Mouse (Mus musculus): ENCODE results near the gene Wdr63. TPM values are rescaled to one million over a fixed set of nuclear protein-coding genes. Genes with fewer than 3 reads are reported as not detected.
A peak's percentile ranks its signal among the peaks of the same experiment; 100 is the strongest.

The Wdr63 gene
- polyA plus RNA-seq, 1 experiment from 2014 or later: 0.30 TPM

GRCm38 (mm10) chr3:146095066-146095465, 12.9 kb downstream of the Wdr63 start:
- no peaks in the 10 kb centered on the region; the same call in 1 of the 2 replicates for H3K4me1 ChIP-seq
- no peak overlapping the region for H3K4me2 ChIP-seq
- H3K27me3 ChIP-seq (replicated peaks): no peaks in the 10 kb centered on the region
- no peak overlapping the region for H3K27ac ChIP-seq
- WGBS (ENCODE audit: insufficient replicate concordance): 77% methylated on average over 10 of the region's 10 CpGs
- H3K36me3 ChIP-seq: no peaks in the 10 kb centered on the region
- ATAC-seq: no peak
- no peak overlapping the region for H3K4me3 ChIP-seq
- no peak overlapping the region for H3K9ac ChIP-seq
- H3K9me3 ChIP-seq (replicated peaks): no peaks in the 10 kb centered on the region; the same call in 1 of the 2 replicates

GRCm38 (mm10) chr3:146090988-146091657, 16.8 kb downstream of the Wdr63 start:
- ATAC-seq: peak; percentile 60

GRCm38 (mm10) chr3:146080241-146080640, 27.7 kb downstream of the Wdr63 start:
- ATAC-seq: no peak
- 0 out of 2 replicates have a peak, but pooled peaks cover 4% of the 10 kb centered on the region for H3K9me3 ChIP-seq (replicated peaks)
- no peaks in the 10 kb centered on the region for H3K36me3 ChIP-seq
- H3K27ac ChIP-seq: no peak overlapping the region
- no peak overlapping the region for H3K4me2 ChIP-seq
- no peaks in the 10 kb centered on the region for H3K4me1 ChIP-seq
- no peak overlapping the region for H3K4me3 ChIP-seq
- H3K27me3 ChIP-seq (replicated peaks): no peaks in the 10 kb centered on the region
- no peak overlapping the region for H3K9ac ChIP-seq
- WGBS (ENCODE audit: insufficient replicate concordance): 77% methylated on average over 12 of the region's 12 CpGs

More at GRCm38 (mm10) chr3:146090988-146091657, 16.8 kb downstream of the Wdr63 start:
- Histone ChIP-seq H3K9me3 (replicated peaks) (no peaks in the 10 kb centered on the region; the same call in 1 of the 2 replicates), H3K9ac (no peak overlapping the region), H3K4me2 (no peak overlapping the region), H3K27me3 (replicated peaks) (no peaks in the 10 kb centered on the region), H3K4me3 (no peak overlapping the region), H3K36me3 (no peaks in the 10 kb centered on the region), H3K4me1 (no peaks in the 10 kb centered on the region; the same call in 1 of the 2 replicates), H3K27ac (no peak overlapping the region)
- WGBS (ENCODE audit: insufficient replicate concordance): 78% methylated on average over 13 of the region's 13 CpGs

GRCm38 (mm10) chr3:146072780-146073179, 35.1 kb downstream of the Wdr63 start:
- WGBS (ENCODE audit: insufficient replicate concordance): 58% methylated on average over 7 of the region's 7 CpGs
- no peaks in the 10 kb centered on the region for H3K27me3 ChIP-seq (replicated peaks)
- no peaks in the 10 kb centered on the region for H3K9me3 ChIP-seq (replicated peaks)
- H3K4me1 ChIP-seq: no peaks in the 10 kb centered on the region
- no peak overlapping the region for H3K27ac ChIP-seq
- H3K4me2 ChIP-seq: no peak overlapping the region
- no peak overlapping the region for H3K4me3 ChIP-seq
- no peak for ATAC-seq
- H3K9ac ChIP-seq: no peak overlapping the region
- H3K36me3 ChIP-seq: no peaks in the 10 kb centered on the region

- H3K9ac ChIP-seq: no peak overlapping the region
- H3K9me3 ChIP-seq (replicated peaks): no peaks in the 10 kb centered on the region
- H3K4me2 ChIP-seq: no peak overlapping the region
- H3K27me3 ChIP-seq (replicated peaks): no peaks in the 10 kb centered on the region
- ATAC-seq: no peak
- no peak overlapping the region for H3K27ac ChIP-seq
- 75% methylated on average over 4 of the region's 4 CpGs for WGBS (ENCODE audit: insufficient replicate concordance)
- no peak overlapping the region for H3K4me3 ChIP-seq
- H3K4me1 ChIP-seq: no peaks in the 10 kb centered on the region
- H3K36me3 ChIP-seq: no peaks in the 10 kb centered on the region
Observed at GRCm38 (mm10) chr3:146069276-146069675, 38.7 kb downstream of the Wdr63 start.

GRCm38 (mm10) chr3:146063146-146063545, 44.8 kb downstream of the Wdr63 start:
- WGBS (ENCODE audit: insufficient replicate concordance): 71% methylated on average over 11 of the region's 11 CpGs
- Histone ChIP-seq H3K27me3 (replicated peaks) (no peaks in the 10 kb centered on the region), H3K27ac (no peak overlapping the region), H3K4me3 (no peak overlapping the region), H3K9ac (no peak overlapping the region), H3K36me3 (no peaks in the 10 kb centered on the region), H3K9me3 (replicated peaks) (no peaks in the 10 kb centered on the region), H3K4me1 (no peaks in the 10 kb centered on the region), H3K4me2 (no peak overlapping the region)
- no peak for ATAC-seq

- 76% methylated on average over 15 of the region's 15 CpGs for WGBS (ENCODE audit: insufficient replicate concordance)
- Histone ChIP-seq H3K9me3 (replicated peaks) (no peaks in the 10 kb centered on the region), H3K4me2 (no peak overlapping the region), H3K4me3 (no peak overlapping the region), H3K27me3 (replicated peaks) (0 out of 2 replicates have a peak, but pooled peaks cover 4% of the 10 kb centered on the region), H3K9ac (no peak overlapping the region), H3K36me3 (no peaks in the 10 kb centered on the region), H3K4me1 (no peaks in the 10 kb centered on the region), H3K27ac (no peak overlapping the region)
- no peak for ATAC-seq
Observed at GRCm38 (mm10) chr3:146059356-146059926, 48.5 kb downstream of the Wdr63 start.

GRCm38 (mm10) chr3:146058263-146058662, 49.7 kb downstream of the Wdr63 start:
- Histone ChIP-seq H3K27me3 (replicated peaks) (0 out of 2 replicates have a peak, but pooled peaks cover 6% of the 10 kb centered on the region), H3K9ac (no peak overlapping the region), H3K9me3 (replicated peaks) (no peaks in the 10 kb centered on the region), H3K27ac (no peak overlapping the region), H3K4me2 (no peak overlapping the region), H3K4me3 (no peak overlapping the region), H3K36me3 (no peaks in the 10 kb centered on the region), H3K4me1 (no peaks in the 10 kb centered on the region)
- WGBS (ENCODE audit: insufficient replicate concordance): 14% methylated on average over 4 of the region's 4 CpGs
- no peak for ATAC-seq

- Histone ChIP-seq H3K36me3 (no peaks in the 10 kb centered on the region), H3K9ac (no peak overlapping the region), H3K27ac (no peak overlapping the region), H3K9me3 (replicated peaks) (no peaks in the 10 kb centered on the region), H3K27me3 (replicated peaks) (0 out of 2 replicates have a peak, but pooled peaks cover 6% of the 10 kb centered on the region), H3K4me1 (no peaks in the 10 kb centered on the region), H3K4me2 (no peak overlapping the region), H3K4me3 (no peak overlapping the region)
- no peak for ATAC-seq
- WGBS (ENCODE audit: insufficient replicate concordance): 61% methylated on average over 7 of the region's 7 CpGs
Observed at GRCm38 (mm10) chr3:146057131-146057530, 50.8 kb downstream of the Wdr63 start.

GRCm38 (mm10) chr3:146053873-146054272, 54.1 kb downstream of the Wdr63 start:
- Histone ChIP-seq H3K27me3 (replicated peaks) (0 out of 2 replicates have a peak, but pooled peaks cover 6% of the 10 kb centered on the region), H3K36me3 (no peaks in the 10 kb centered on the region), H3K9ac (no peak overlapping the region), H3K4me2 (no peak overlapping the region), H3K4me3 (no peak overlapping the region), H3K27ac (no peak overlapping the region), H3K4me1 (no peaks in the 10 kb centered on the region), H3K9me3 (replicated peaks) (no peaks in the 10 kb centered on the region)
- WGBS (ENCODE audit: insufficient replicate concordance): 62% methylated on average over 2 of the region's 2 CpGs
- ATAC-seq: no peak

GRCm38 (mm10) chr3:146053082-146053814, 54.7 kb downstream of the Wdr63 start:
- WGBS (ENCODE audit: insufficient replicate concordance): 44% methylated on average over 6 of the region's 6 CpGs
- 0 out of 2 replicates have a peak, but pooled peaks cover 11% of the 10 kb centered on the region for H3K27me3 ChIP-seq (replicated peaks)
- peaks cover under 1% of the 10 kb centered on the region; the same call in 1 of the 2 replicates for H3K4me1 ChIP-seq
- no peak overlapping the region for H3K9ac ChIP-seq
- no peaks in the 10 kb centered on the region for H3K36me3 ChIP-seq
- ATAC-seq: no peak
- no peaks in the 10 kb centered on the region for H3K9me3 ChIP-seq (replicated peaks)
- no peak overlapping the region for H3K27ac ChIP-seq
- H3K4me3 ChIP-seq: no peak overlapping the region
- H3K4me2 ChIP-seq: no peak overlapping the region
